Mouse (Mus musculus): ENCODE measurements around the gene Frzb.
"Not testable (repeated sequence)": the region's sequence is repeated elsewhere in the genome, so short reads cannot be mapped to it uniquely, and the experiment has no call there.

Gene Frzb

GRCm38 (mm10) chr2:80447291-80447791 is at the start of gene Frzb:
Gene Frzb (minus strand): TSS chr2:80447625.
- DNase-seq (ENCODE audit: low spot score), result peak; percentile 64

- DNase-seq (ENCODE audit: low spot score), result not testable (repeated sequence)
Measured at GRCm38 (mm10) chr2:80495304-80495703, 47.9 kb upstream of the Frzb start.

GRCm38 (mm10) chr2:80486851-80487250 is 39.4 kb upstream of the Frzb start:
- DNase-seq (ENCODE audit: low spot score), result peak; percentile 16

GRCm38 (mm10) chr2:80484951-80485350 is 37.5 kb upstream of the Frzb start:
- no peak for DNase-seq (ENCODE audit: low spot score)

- DNase-seq (ENCODE audit: low spot score), result no peak
Measured at GRCm38 (mm10) chr2:80475831-80476230, 28.4 kb upstream of the Frzb start.

- no peak for DNase-seq (ENCODE audit: low spot score)
Measured at GRCm38 (mm10) chr2:80474247-80474796, 26.9 kb upstream of the Frzb start.

- DNase-seq (ENCODE audit: low spot score), result no peak
Measured at GRCm38 (mm10) chr2:80465991-80466821, 18.8 kb upstream of the Frzb start.

GRCm38 (mm10) chr2:80461827-80462226 is 14.4 kb upstream of the Frzb start:
- no peak for DNase-seq (ENCODE audit: low spot score)

GRCm38 (mm10) chr2:80448231-80448630 is 806 bp upstream of the Frzb start:
- DNase-seq (ENCODE audit: low spot score), result peak; percentile 11

GRCm38 (mm10) chr2:80446308-80447151 is 895 bp downstream of the Frzb start:
- peak; percentile 29 for DNase-seq (ENCODE audit: low spot score)

GRCm38 (mm10) chr2:80445926-80446307 is 1.5 kb downstream of the Frzb start:
- DNase-seq (ENCODE audit: low spot score), result no peak

- no peak for DNase-seq (ENCODE audit: low spot score)
Measured at GRCm38 (mm10) chr2:80445491-80445890, 1.9 kb downstream of the Frzb start.

- no peak for DNase-seq (ENCODE audit: low spot score)
Measured at GRCm38 (mm10) chr2:80444418-80445365, 2.7 kb downstream of the Frzb start.

- no peak for DNase-seq (ENCODE audit: low spot score)
Measured at GRCm38 (mm10) chr2:80443962-80444361, 3.5 kb downstream of the Frzb start.

GRCm38 (mm10) chr2:80441386-80441785 is 6.0 kb downstream of the Frzb start:
- DNase-seq (ENCODE audit: low spot score), result no peak

GRCm38 (mm10) chr2:80438854-80439253 is 8.6 kb downstream of the Frzb start:
- DNase-seq (ENCODE audit: low spot score), result no peak

- no peak for DNase-seq (ENCODE audit: low spot score)
Measured at GRCm38 (mm10) chr2:80437401-80437800, 10.0 kb downstream of the Frzb start.

- DNase-seq (ENCODE audit: low spot score), result no peak
Measured at GRCm38 (mm10) chr2:80434783-80435572, 12.4 kb downstream of the Frzb start.

- DNase-seq (ENCODE audit: low spot score), result no peak
Measured at GRCm38 (mm10) chr2:80433254-80433876, 14.1 kb downstream of the Frzb start.

Data from ovary, postnatal 36 days (tissue).